Mouse (Mus musculus) left cerebral cortex, postnatal 10 days (tissue): Measurements from ENCODE around the gene Igf1. TPM values are rescaled to one million over a fixed set of nuclear protein-coding genes. Genes with fewer than 3 reads are reported as not detected.

Experiments used
- DNase-seq, 2 experiments: peaks; one replicate each; pipeline ENCODE4 v3.0.0; 2021 to 2022; ENCODE audit warnings: low spot score in 2 of 2, mixed read lengths in 1 of 2; ENCODE audit errors: extremely low spot score in 1 of 2
- intact Hi-C: fragments of 180-260 bp; cut with DNase I; formaldehyde crosslinking; loops from one replicate; pipeline ENCODE4 v1.15.1; 2025
- total RNA-seq, 2 experiments: library from RNA; stranded (reverse); gene quantifications; 2 replicates each; pipeline ENCODE4 v1.2.3; 2021

Gene Igf1
- total RNA-seq, 2 experiments from 2014 or later = 18.5 to 21.2 TPM

GRCm38 (mm10) chr10:87857215-87857955 is 680 bp upstream of the Igf1 start:
- no peak for DNase-seq
- intact Hi-C loops = loop anchor here (10.0 kb wide), 2 partner anchors 267 to 447 kb away; no protein-coding TSS in a partner anchor

GRCm38 (mm10) chr10:87858939-87859338 is 874 bp downstream of the Igf1 start:
- no peak for DNase-seq
- intact Hi-C loops = loop anchor here (10.0 kb wide), 2 partner anchors 266 to 446 kb away; no protein-coding TSS in a partner anchor

GRCm38 (mm10) chr10:87859453-87859852 is 1.4 kb downstream of the Igf1 start:
- intact Hi-C loops = loop anchor here (10.0 kb wide), 2 partner anchors 265 to 445 kb away; no protein-coding TSS in a partner anchor
- no peak for DNase-seq

GRCm38 (mm10) chr10:87860181-87861103 is 2.4 kb downstream of the Igf1 start:
- intact Hi-C loops = no loop called here

GRCm38 (mm10) chr10:87861104-87861455 is 3.0 kb downstream of the Igf1 start:
- intact Hi-C loops = no loop called here
- DNase-seq = no peak

More at GRCm38 (mm10) chr10:87860181-87861103, 2.4 kb downstream of the Igf1 start:
- DNase-seq = peak in 1 of 2 experiments; percentile 31

GRCm38 (mm10) chr10:87862899-87863298 is 4.8 kb downstream of the Igf1 start:
- no peak for DNase-seq
- intact Hi-C loops = no loop called here

- intact Hi-C loops = no loop called here
- no peak for DNase-seq
Observed at GRCm38 (mm10) chr10:87863326-87863725, 5.3 kb downstream of the Igf1 start.

GRCm38 (mm10) chr10:87865712-87866111 is 7.6 kb downstream of the Igf1 start:
- no peak for DNase-seq
- intact Hi-C loops = no loop called here

- no peak for DNase-seq
- intact Hi-C loops = no loop called here
Observed at GRCm38 (mm10) chr10:87866448-87866847, 8.4 kb downstream of the Igf1 start.

- intact Hi-C loops = no loop called here
- no peak for DNase-seq
Observed at GRCm38 (mm10) chr10:87867217-87867616, 9.2 kb downstream of the Igf1 start.

- no peak for DNase-seq
- intact Hi-C loops = no loop called here
Observed at GRCm38 (mm10) chr10:87867631-87868030, 9.6 kb downstream of the Igf1 start.

GRCm38 (mm10) chr10:87868349-87869053 is 10.4 kb downstream of the Igf1 start:
- intact Hi-C loops = no loop called here
- DNase-seq = no peak

GRCm38 (mm10) chr10:87869151-87869550 is 11.1 kb downstream of the Igf1 start:
- intact Hi-C loops = no loop called here
- DNase-seq = no peak

GRCm38 (mm10) chr10:87869691-87870090 is 11.6 kb downstream of the Igf1 start:
- intact Hi-C loops = no loop called here
- no peak for DNase-seq

GRCm38 (mm10) chr10:87871863-87872647 is 14.0 kb downstream of the Igf1 start:
- intact Hi-C loops = no loop called here
- DNase-seq = no peak

GRCm38 (mm10) chr10:87872854-87873253 is 14.8 kb downstream of the Igf1 start:
- intact Hi-C loops = no loop called here
- DNase-seq = no peak

- DNase-seq = no peak
- intact Hi-C loops = no loop called here
Observed at GRCm38 (mm10) chr10:87873516-87873915, 15.5 kb downstream of the Igf1 start.

- intact Hi-C loops = no loop called here
- DNase-seq = no peak
Observed at GRCm38 (mm10) chr10:87880071-87880785, 22.2 kb downstream of the Igf1 start.
